Mouse (Mus musculus) lung, postnatal 0 days (tissue): ENCODE data around the gene Foxp4.

Experiments
- CTCF ChIP-seq: IDR thresholded peaks from 2 replicates; pipeline ENCODE4 v1.5.1; 2016; ENCODE audit warnings: antibody characterized with exemption, mild to moderate bottlenecking
- EP300 ChIP-seq: IDR thresholded peaks from 2 replicates; pipeline ENCODE4 v1.6.1; 2016; ENCODE audit warnings: antibody characterized with exemption, mild to moderate bottlenecking, control low read depth

GRCm38 (mm10) chr17:47866037-47866436, 58.4 kb downstream of the Foxp4 start:
- no peak for TF ChIP-seq CTCF
- no peak for TF ChIP-seq EP300
